Mouse (Mus musculus) gastrocnemius, postnatal 14 days (tissue): Measurements from ENCODE around the gene Lgr5. TPM values are rescaled to one million over a fixed set of nuclear protein-coding genes. Genes with fewer than 3 reads are reported as not detected.

Experiments used
- DNase-seq: peaks from one replicate; pipeline ENCODE4 v3.0.0; 2021; ENCODE audit warnings: mixed read lengths
- intact Hi-C: fragments of 180-260 bp; cut with DNase I; formaldehyde crosslinking; loops from one replicate; pipeline ENCODE4 v1.15.1; 2025; ENCODE audit warnings: low total_unique reads
- total RNA-seq, 2 experiments: library from RNA; stranded (reverse); gene quantifications; 2 replicates each; pipeline ENCODE4 v1.2.3; 2021

Gene Lgr5
- total RNA-seq, 2 experiments from 2014 or later: 0.14 to 0.31 TPM

DNA sequence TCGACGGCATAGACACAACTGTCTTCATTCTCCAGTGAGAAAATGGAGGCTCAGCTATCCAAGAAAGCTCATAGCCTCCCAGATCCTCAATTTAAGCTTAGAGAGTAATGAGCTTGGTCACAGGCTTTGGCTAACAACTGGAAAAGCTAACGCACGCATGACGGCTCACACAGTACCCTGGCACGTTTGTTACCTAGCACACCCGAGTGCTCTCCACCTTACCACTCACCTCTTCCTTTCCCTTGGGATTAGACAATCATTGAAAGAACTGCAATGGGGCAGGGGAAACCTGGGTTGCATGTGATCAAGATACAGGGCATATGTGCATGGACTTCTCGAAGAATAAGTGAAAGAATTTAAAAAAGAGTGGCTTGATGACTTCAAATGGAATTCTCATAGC, 119.6 kb downstream of the Lgr5 start:
- no peak for DNase-seq
- intact Hi-C loops: no loop called here

DNA sequence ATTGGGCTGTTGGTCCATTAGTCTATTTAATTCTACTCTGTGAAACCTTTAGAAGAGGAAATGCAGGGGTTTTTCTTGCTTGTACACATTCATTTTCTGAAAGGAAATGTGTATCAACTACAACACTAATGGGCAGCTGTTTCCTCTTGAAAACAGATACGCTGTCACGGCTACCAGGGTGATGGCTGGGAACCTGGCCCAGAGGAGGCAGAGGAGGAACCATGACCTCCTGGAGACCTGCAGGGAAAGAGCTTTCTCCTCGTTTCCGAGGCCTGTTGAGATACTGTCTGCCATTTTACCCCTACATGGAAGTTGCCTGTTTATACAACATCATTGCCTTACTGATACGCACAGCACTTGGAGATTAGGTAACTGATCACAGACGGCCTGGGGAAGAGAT, 121.8 kb downstream of the Lgr5 start:
- intact Hi-C loops: no loop called here

GRCm38 (mm10) chr10:115465072-115465471, 122.5 kb downstream of the Lgr5 start:
- no peak for DNase-seq
- intact Hi-C loops: no loop called here

More for the DNA sequence above, 121.8 kb downstream of the Lgr5 start:
- no peak for DNase-seq

- no peak for DNase-seq
- intact Hi-C loops: no loop called here
Observed at GRCm38 (mm10) chr10:115462646-115463045, 124.9 kb downstream of the Lgr5 start.

DNA sequence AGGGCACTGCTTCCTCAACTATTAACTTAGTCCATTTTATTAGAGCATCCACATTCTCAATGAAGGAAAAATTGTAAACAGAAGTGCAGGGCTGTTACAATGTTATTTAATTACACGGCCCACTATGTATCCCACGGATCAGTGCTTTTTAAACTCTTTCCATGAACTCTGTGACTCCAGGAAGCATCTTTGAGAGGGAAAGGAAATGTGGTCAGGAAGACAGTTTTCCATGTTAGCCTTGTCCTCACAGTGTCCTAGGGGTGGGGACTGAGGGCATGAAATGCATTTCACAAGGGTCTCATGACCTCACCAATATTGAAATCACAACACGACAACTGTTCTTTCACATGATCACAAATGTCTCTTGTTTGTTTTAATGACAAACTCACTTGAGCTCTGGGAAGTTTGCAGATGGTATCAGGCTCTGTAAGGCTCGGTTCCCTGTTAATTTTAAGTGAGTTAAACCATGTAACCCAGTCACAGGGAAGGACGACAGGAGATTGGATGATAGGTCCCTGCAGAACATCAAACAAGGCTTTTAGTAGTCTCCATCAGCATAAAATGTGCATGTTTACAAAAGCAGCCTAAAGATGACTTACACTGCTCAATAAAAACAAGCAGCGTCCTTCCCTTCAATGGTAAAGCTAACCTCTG, 130.1 kb downstream of the Lgr5 start:
- DNase-seq: no peak

GRCm38 (mm10) chr10:115448614-115449013, 139.0 kb downstream of the Lgr5 start:
- no peak for DNase-seq
- intact Hi-C loops: no loop called here

More for the DNA sequence above, 130.1 kb downstream of the Lgr5 start:
- intact Hi-C loops: loop anchor here (10.0 kb wide), 1 partner anchor 157 kb away; no protein-coding TSS in a partner anchor

GRCm38 (mm10) chr10:115437286-115437685, 150.3 kb downstream of the Lgr5 start:
- DNase-seq: no peak
- intact Hi-C loops: no loop called here

- no peak for DNase-seq
- intact Hi-C loops: no loop called here
Observed at GRCm38 (mm10) chr10:115425351-115425750, 162.2 kb downstream of the Lgr5 start.

- intact Hi-C loops: no loop called here
- DNase-seq: no peak
Observed at GRCm38 (mm10) chr10:115421976-115422375, 165.6 kb downstream of the Lgr5 start.

GRCm38 (mm10) chr10:115414056-115414455, 173.5 kb downstream of the Lgr5 start:
- intact Hi-C loops: no loop called here
- DNase-seq: no peak

DNA sequence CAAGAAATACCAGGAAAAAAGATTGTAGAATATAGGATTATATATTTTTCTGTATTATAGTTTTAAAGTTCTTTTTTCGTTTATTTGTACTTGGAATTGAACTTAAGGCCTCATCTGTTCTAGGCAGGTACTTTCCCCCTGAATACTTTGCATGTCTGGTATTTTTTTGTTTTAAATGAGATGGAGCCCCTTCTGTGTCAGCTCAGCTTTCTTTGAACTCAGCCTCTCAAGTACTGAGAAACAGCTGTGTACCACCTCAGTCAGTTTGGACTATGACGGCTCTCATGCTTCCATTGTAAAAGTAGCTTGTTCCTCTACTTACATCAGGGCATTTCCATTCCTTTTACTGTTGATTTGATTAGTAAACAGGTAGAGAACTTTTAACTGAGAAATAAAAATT, 174.1 kb downstream of the Lgr5 start:
- intact Hi-C loops: no loop called here

DNA sequence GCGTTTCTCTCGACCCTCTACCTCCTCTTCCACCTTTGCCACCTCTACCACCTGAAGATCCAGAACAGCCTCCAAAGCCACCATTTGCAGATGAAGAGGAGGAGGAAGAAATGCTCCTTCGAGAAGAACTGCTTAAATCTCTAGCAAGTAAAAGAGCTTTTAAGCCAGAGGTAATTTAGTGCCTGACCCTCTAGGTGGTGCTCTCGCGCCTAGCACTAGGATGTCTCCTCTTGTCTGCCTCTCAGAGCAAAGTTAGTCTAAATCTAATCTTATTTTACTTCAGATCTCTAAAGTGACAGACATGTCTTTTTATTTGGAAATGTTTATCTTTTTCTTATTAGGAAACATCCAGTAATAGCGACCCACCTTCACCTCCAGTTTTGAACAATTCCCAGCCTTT, 181.2 kb downstream of the Lgr5 start:
- intact Hi-C loops: no loop called here
- peak; percentile 51 for DNase-seq

More for the DNA sequence above, 174.1 kb downstream of the Lgr5 start:
- no peak for DNase-seq

Other genes starting within 250 kb of the Lgr5 start
- gene Tmem19, start 225.3 kb downstream of the Lgr5 start, total RNA-seq: 10 to 100 TPM; 11.6 to 14.2 TPM
- 1 to 10 TPM; 4.3 to 4.6 TPM for gene Thap2, start 203.3 kb downstream of the Lgr5 start, total RNA-seq
- gene Zfc3h1, start 202.8 kb downstream of the Lgr5 start, total RNA-seq: 10 to 100 TPM in 1 of 2 experiments, 1 to 10 TPM in 1; 9.8 to 11.4 TPM
- not detected for gene A930009A15Rik, start 17.8 kb downstream of the Lgr5 start, total RNA-seq
- gene Tspan8, start 229.1 kb upstream of the Lgr5 start, total RNA-seq: 10 to 100 TPM; 30.9 to 34.9 TPM